Mouse (Mus musculus) neural tube, embryonic 14.5 days (tissue): ENCODE data around the gene 4930544D05Rik. TPM values are rescaled to one million over a fixed set of nuclear protein-coding genes. Genes with fewer than 3 reads are reported as not detected.
A peak's percentile ranks its signal among the peaks of the same experiment; 100 is the strongest.
"Not testable (repeated sequence)": the region's sequence is repeated elsewhere in the genome, so short reads cannot be mapped to it uniquely, and the experiment has no call there.

Experiments used
- ATAC-seq: fragments of 200-750 bp; cut with Nextera tagmentation; 2 replicates; pipeline ENCODE4 v1.8.0; 2017; ENCODE audit warnings: low read depth, mild to moderate bottlenecking, moderate TSS enrichment, moderate library complexity
- H3K27ac ChIP-seq: fragments of 300-500 bp; sonication (generic); 2 replicates; pipeline ENCODE4 v1.5.1; 2014; ENCODE audit warnings: low read depth, mild to moderate bottlenecking, control low read depth, low read length, moderate library complexity, mixed read lengths
- H3K27me3 ChIP-seq: fragments of 300-500 bp; sonication (generic); 2 replicates; pipeline ENCODE4 v1.6.1; 2014; ENCODE audit warnings: low read length; ENCODE audit not compliant: control insufficient read depth, insufficient read depth
- H3K36me3 ChIP-seq: fragments of 300-500 bp; sonication (generic); 2 replicates; pipeline ENCODE4 v1.6.1; 2014; ENCODE audit warnings: low read length, mixed read lengths; ENCODE audit not compliant: control insufficient read depth, insufficient read depth
- H3K4me1 ChIP-seq: fragments of 300-500 bp; sonication (generic); 2 replicates; pipeline ENCODE4 v1.6.1; 2014; ENCODE audit warnings: low read length; ENCODE audit not compliant: control insufficient read depth, insufficient read depth
- H3K4me2 ChIP-seq: fragments of 300-500 bp; sonication (generic); 2 replicates; pipeline ENCODE4 v1.6.1; 2014; ENCODE audit warnings: mild to moderate bottlenecking, low read depth, low read length, control low read depth
- H3K4me3 ChIP-seq: fragments of 300-500 bp; sonication (generic); 2 replicates; pipeline ENCODE4 v1.5.1; 2014; ENCODE audit warnings: low read depth, low read length, control low read depth, mixed read lengths
- H3K9ac ChIP-seq: fragments of 300-500 bp; sonication (generic); replicated peaks from 2 replicates; pipeline ENCODE4 v1.6.1; 2014; ENCODE audit warnings: low read depth, mild to moderate bottlenecking, control low read depth, low read length, mixed read lengths
- H3K9me3 ChIP-seq: fragments of 300-500 bp; sonication (generic); 2 replicates; pipeline ENCODE4 v1.6.1; 2016; ENCODE audit warnings: low read length; ENCODE audit not compliant: control insufficient read depth
- WGBS: fragments of 180-500 bp; shearing (Covaris S2); extraction: QIAGEN DNeasy Blood & Tissue Kit; methylation state at CpG from one replicate; pipeline ENCODE4 v1.1.7; 2014; 5-methylcytosine and 5-hydroxymethylcytosine counted together
- polyA plus RNA-seq: library from polyadenylated mRNA; unstranded; fragments of >200 nt; fragmentation: Nextera tagmentation; extraction: Ambion mirVana; gene quantifications from 2 replicates; pipeline ENCODE4 v1.2.1, GENCODE M21; 2014

4930544D05Rik gene
- polyA plus RNA-seq = not detected in 2 replicates

DNA sequence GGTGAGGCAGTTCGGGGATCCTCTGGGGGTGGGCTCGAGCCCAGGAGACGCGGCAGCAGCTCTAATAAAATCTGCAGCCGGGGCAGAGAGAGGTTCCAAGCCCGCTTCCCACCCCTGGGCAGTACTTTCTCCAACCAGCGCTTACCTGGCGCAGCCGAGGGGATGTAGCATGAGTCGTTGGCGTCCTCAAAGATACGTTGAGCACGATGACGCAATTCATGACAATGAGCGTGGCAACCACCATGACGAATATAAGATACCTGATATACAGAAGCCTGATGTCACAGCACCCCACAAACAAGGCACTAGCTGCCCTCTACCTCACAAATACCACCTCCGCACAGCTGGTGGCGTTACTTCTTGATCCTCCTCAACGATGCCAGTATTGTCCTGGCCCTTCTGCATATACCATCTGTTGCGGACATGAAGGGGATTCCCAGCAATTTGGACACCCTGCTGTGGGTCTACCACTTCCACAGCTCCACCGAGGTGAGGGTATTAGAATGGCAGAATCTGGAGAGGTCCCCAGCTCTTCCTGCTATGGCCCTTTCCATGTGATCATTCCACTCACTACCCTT is at the start of gene 4930544D05Rik:
4930544D05Rik (plus strand) TSS at position 333 of the 578 bp plus-strand sequence.
- Histone ChIP-seq H3K36me3 (peaks cover 20% of the 10 kb centered on the region), H3K4me1 (0 out of 2 replicates have a peak, but pooled peaks cover 5% of the 10 kb centered on the region), H3K9me3 (no peaks in the 10 kb centered on the region), H3K27me3 (no peaks in the 10 kb centered on the region), H3K4me2 (peak within 1 kb of the TSS; percentile 35), H3K9ac (peak within 1 kb of the TSS; percentile 18; the same call in 1 of the 2 replicates), H3K4me3 (no peak within 1 kb of the TSS), H3K27ac (no peak within 1 kb of the TSS)
- WGBS = 14% methylated on average over 21 of the region's 21 CpGs
- ATAC-seq = no peak

DNA sequence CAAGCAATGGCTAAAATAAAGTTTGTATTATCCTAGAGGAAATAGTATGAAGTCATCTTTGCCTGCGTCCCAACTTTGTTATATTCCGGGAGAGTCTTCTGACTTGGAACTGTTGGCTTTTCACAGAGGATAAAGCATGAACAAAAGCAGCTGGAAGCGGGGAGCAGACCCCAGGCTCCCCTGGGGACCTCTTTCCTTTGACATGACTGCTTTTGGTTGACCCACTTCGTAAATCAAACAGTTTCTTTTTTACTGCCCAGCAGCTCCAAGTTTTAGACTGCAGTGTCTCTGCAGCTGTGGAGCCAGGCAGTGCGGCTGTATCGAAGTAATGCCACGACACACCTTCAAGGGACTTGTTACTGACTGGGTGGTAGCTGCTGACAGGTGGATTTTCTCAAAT is 49.1 kb upstream of the 4930544D05Rik start:
- Histone ChIP-seq H3K36me3 (no peaks in the 10 kb centered on the region), H3K27ac (no peak overlapping the region), H3K27me3 (no peaks in the 10 kb centered on the region), H3K9ac (no peak overlapping the region), H3K9me3 (no peaks in the 10 kb centered on the region), H3K4me2 (no peak overlapping the region), H3K4me1 (peaks cover 31% of the 10 kb centered on the region), H3K4me3 (no peak overlapping the region)
- 24% methylated on average over 7 of the region's 7 CpGs for WGBS
- ATAC-seq = no peak

DNA sequence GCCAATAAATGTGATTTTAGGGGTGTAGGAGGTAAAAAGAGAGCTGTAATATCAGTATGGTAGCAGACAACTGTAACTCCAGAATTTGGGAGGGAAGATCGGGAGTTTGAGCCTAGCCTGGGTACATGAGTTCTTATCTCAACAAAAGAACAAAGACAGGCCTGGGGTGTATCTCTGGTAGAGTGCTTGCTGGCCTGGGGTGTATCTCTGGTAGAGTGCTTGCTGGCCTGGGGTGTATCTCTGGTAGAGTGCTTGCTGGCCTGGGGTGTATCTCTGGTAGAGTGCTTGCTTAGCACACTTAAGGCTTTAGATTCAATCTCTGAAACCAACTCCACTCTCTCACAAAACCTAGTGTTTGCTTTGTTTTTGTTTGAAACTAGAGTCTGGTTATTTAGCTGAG is 45.0 kb upstream of the 4930544D05Rik start:
- not testable (repeated sequence) for H3K4me1 ChIP-seq, H3K9ac ChIP-seq, H3K9me3 ChIP-seq, ATAC-seq, H3K36me3 ChIP-seq, H3K4me3 ChIP-seq, H3K27ac ChIP-seq, H3K4me2 ChIP-seq, H3K27me3 ChIP-seq
- 86% methylated on average over 1 of the region's 1 CpGs for WGBS

DNA sequence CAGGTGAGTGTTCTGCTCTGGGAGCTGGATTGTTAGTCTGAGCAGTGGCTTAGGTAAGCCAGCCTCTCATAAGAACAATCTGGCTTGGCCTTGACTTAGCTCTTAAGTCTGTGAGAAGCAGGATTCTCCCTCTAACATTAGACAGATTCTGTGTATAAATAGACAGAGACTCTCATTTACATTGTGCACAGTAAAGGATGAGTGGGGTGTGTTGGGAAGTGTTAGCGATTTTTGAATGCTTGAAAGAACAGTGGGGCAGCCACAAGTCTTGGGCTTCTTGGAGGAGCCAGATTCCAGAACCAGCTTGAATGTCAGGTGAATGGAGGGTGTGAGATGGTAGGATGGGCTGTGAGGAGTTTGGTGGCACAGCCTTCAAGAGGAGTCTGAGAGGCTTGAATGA is 44.0 kb upstream of the 4930544D05Rik start:
- peaks cover 8% of the 10 kb centered on the region for H3K4me1 ChIP-seq
- H3K27ac ChIP-seq = no peak overlapping the region
- H3K9ac ChIP-seq = no peak overlapping the region
- no peak overlapping the region for H3K4me3 ChIP-seq
- WGBS = 89% methylated on average over 1 of the region's 1 CpGs
- no peak overlapping the region for H3K4me2 ChIP-seq
- ATAC-seq = no peak
- no peaks in the 10 kb centered on the region for H3K36me3 ChIP-seq
- no peaks in the 10 kb centered on the region for H3K9me3 ChIP-seq
- no peaks in the 10 kb centered on the region for H3K27me3 ChIP-seq

DNA sequence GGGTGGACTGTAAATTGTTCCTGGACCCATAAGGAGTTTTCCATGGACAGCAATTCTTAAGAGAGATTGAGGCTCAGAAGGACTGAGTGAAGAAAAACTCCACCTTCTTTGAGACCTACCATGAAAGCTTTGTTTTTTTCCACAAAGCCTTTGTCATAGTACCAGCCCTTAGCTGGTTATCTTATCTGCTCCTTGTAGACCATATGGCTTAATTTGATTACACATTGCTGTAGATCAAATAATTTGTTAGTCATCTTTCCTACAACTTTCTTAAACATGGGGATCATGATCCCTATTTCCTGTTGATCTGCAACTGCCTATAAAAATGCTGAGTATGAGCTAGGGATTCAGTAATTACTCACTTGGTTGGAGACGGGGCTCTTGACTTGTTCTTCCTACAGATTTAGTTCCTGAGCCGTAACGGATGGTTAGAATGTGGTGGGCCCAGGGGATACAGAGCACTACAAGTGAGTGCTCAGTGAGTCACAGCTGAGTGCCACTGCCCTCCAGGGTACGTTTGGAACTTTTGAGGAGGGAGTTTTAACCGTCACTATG is 43.2 kb upstream of the 4930544D05Rik start:
- H3K9me3 ChIP-seq = no peaks in the 10 kb centered on the region
- ATAC-seq = no peak
- no peaks in the 10 kb centered on the region for H3K27me3 ChIP-seq
- no peak overlapping the region for H3K4me3 ChIP-seq
- H3K4me2 ChIP-seq = no peak overlapping the region
- no peak overlapping the region for H3K27ac ChIP-seq
- 58% methylated on average over 5 of the region's 5 CpGs for WGBS
- H3K9ac ChIP-seq = no peak overlapping the region
- H3K36me3 ChIP-seq = no peaks in the 10 kb centered on the region
- 0 out of 2 replicates have a peak, but pooled peaks cover 3% of the 10 kb centered on the region for H3K4me1 ChIP-seq

DNA sequence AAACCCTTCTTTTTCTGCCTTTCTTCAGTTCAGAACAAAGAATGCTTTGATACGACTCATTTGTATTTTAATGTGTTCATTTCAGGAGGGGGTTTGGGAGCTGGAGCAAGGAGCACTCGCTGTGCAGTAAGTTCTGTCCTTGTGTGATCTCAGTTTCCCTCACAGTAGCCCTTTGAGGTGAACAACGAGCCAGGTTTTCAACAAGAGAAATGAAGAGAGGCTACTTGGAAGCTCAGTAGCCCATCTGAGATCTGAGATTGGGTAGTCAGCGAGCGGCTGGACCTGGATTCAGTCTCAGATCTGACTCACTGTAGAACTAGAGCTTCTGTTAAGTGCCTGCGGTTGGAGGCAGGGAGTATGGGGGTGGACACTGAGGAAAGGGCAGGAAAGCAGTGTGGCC is 41.8 kb upstream of the 4930544D05Rik start:
- Histone ChIP-seq H3K4me3 (no peak overlapping the region), H3K4me2 (no peak overlapping the region), H3K36me3 (no peaks in the 10 kb centered on the region), H3K27ac (no peak overlapping the region), H3K4me1 (peaks cover 8% of the 10 kb centered on the region; the same call in 1 of the 2 replicates), H3K9ac (no peak overlapping the region), H3K27me3 (no peaks in the 10 kb centered on the region), H3K9me3 (no peaks in the 10 kb centered on the region)
- WGBS = 42% methylated on average over 6 of the region's 6 CpGs
- ATAC-seq = no peak

DNA sequence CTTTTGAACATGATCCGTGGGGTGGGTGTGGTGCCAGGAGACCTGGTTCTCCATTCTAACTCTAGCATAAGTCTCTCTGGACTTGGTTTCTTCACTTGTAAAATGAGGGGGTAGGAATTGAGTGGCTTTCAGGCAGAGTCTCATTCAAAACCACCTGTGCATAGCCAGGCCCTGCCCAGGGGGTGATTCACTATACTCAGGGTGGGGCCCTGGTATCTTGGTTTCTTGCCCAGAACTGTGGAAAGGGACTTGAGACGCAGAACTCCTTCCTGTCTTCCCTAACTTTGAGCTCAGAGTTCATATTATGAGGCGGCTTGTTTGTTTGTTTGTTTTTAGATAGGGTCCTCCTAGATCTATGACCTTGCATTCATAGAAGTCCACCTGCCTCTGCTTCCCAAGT is 38.4 kb upstream of the 4930544D05Rik start:
- Histone ChIP-seq H3K9ac (no peak overlapping the region), H3K27ac (no peak overlapping the region), H3K4me1 (peaks cover 8% of the 10 kb centered on the region), H3K36me3 (no peaks in the 10 kb centered on the region), H3K9me3 (no peaks in the 10 kb centered on the region), H3K27me3 (no peaks in the 10 kb centered on the region), H3K4me3 (no peak overlapping the region), H3K4me2 (no peak overlapping the region)
- WGBS = 92% methylated on average over 3 of the region's 3 CpGs
- ATAC-seq = no peak

DNA sequence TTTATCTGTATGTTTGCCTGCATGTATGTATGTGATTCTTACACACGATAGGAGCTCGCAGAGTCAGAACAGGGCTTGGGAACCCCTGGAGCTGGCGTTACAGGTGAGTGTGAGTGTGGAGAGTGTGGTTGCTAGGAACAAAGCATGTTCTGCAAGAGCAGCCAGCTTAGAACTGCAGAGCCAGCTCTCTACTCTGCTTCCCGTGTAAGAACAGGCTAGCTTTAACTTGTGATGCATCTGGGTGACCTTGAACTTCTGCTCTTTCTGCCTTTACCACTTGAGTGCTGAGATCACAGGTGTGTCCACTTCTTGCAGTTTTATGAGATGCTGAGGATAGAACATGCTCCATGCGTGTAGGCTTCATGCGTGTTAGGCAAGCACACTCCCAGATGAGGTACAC is 36.7 kb upstream of the 4930544D05Rik start:
- peaks cover 5% of the 10 kb centered on the region for H3K4me1 ChIP-seq
- no peaks in the 10 kb centered on the region for H3K36me3 ChIP-seq
- H3K9me3 ChIP-seq = no peaks in the 10 kb centered on the region
- no peak overlapping the region for H3K27ac ChIP-seq
- H3K4me2 ChIP-seq = no peak overlapping the region
- H3K27me3 ChIP-seq = no peaks in the 10 kb centered on the region
- H3K9ac ChIP-seq = no peak overlapping the region
- 95% methylated on average over 6 of the region's 6 CpGs for WGBS
- no peak overlapping the region for H3K4me3 ChIP-seq
- no peak for ATAC-seq

DNA sequence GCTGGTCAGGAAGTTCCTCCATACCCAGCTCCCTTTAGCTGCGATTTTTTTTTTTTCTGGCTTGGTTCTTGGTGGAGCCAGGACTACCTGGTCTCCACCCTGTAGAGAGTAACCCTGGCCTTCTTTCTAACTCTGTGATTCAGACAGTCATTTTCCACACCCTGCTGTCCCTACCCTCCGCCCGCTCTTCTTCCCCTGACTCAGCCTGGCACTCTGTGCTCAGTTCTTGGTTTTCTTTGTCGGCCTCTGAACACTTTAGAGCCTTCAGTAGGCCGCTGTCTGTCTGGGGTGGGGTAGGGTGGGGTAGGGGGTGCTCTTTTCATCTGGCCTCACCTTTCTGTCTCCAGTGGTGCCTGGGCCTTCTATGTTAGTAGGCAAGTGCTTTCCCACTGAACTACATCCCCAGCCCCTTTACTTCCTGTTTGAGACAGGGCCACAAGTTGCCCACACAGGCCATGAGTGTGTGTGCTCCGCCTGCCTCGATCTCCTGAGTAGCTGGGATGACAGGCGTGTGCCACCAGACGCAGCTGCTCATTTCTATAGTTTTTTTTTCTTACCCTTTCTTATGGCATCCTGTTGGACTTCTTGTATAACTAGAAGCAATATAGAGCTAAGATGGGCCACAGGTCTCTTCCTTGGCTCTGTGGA is 35.8 kb upstream of the 4930544D05Rik start:
- Histone ChIP-seq H3K36me3 (no peaks in the 10 kb centered on the region), H3K4me2 (no peak overlapping the region), H3K9me3 (no peaks in the 10 kb centered on the region), H3K4me1 (peaks cover 5% of the 10 kb centered on the region), H3K27ac (no peak overlapping the region), H3K27me3 (no peaks in the 10 kb centered on the region), H3K9ac (no peak overlapping the region), H3K4me3 (no peak overlapping the region)
- no peak for ATAC-seq
- 85% methylated on average over 9 of the region's 9 CpGs for whole genome bisulfite sequencing
